Mouse (Mus musculus): ENCODE measurements around the gene Gps2.

Gps2 gene

DNA sequence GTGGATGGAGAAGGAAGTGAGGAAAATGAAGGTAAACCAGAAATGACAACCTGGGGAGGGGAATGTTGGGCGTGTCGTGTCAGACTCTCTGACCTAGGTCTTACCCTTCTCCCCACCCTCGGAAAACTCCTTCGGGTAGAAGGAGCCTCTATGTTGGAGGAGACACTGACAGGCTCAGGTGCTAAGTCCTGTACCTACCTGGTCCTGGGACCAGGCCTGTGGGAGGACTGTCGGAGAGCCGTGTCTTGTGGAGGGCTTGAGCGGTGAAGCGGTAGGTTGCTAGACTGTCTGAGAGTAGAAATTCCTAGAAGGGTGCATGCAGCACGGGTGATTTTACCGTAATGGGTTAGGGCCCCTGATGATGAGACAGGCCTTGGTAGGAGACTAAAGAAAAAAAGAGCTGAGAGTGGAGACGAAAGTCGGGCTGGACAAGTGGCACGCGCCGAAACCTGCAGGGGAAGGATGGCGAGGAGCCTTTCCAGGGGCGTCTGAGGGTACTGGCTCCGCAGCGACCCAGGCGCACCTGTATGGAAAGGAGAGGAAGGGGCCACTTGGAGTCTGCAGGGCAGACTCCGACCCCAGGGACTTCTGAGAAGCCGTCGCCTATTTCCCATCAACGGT lies 51.1 kb downstream of the Gps2 start, which contains the start of gene Cldn7:
Gene Cldn7, plus strand, starts transcription at position 130 of the 621 bp plus-strand sequence.
- no peak for DNase-seq (ENCODE audit: low spot score in 2 of 2)

DNA sequence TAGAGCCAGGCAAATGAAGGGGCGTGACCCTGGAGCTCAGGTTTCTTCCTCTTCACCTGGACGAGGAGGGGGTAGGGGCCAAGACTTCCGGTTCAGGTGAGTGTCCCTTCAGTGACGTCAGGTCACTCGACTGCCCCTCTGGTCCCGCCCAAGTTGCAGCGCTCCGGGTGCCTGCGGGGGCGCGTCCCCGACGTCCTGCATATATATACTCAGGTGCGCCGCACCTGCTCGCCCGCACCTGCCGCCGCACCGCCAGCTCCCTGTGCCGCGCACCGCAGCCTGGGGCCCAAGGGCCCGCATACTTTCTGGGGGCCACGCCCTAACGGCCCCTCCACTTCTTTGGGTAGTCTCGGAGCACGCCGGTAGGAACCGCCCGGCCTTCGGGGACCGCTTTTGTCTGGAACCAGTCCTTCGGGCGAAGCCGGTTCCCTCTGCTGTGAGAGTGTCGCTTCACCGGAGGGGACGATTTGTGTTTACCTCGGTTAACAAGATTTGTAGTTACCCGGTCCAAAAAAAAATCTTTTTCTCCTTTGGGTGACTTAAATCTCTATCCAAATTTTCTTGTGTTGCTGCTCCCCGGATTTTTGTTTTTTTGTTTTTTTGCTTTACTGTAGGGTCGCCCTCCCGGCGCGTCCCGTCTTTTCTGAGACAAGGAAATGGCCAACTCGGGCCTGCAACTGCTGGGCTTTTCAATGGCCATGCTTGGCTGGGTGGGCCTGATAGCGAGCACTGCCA lies 51.8 kb downstream of the Gps2 start:
- peak in 1 of 2 experiments; percentile 29 for DNase-seq (ENCODE audit: low spot score in 2 of 2)

All from spleen, postnatal 10 days (tissue).